In genomic region chr12:24841115-24841879, GRCm38 (mm10) we compare ENCODE assay signal across 9 mouse cellular contexts. TPM values are rescaled to one million over a fixed set of nuclear protein-coding genes. Genes with fewer than 3 reads are reported as not detected.
DNase-seq lines count a peak whose midpoint lies in the region; ATAC-seq and TF ChIP-seq lines count a peak whose summit lies in the region.
"Had no signal": no experiment of that assay in that cellular context is flagged by ENCODE, and none has a peak within 500 bp of the region (broad histone marks: within the 10 kb centered on the region; RNA-seq: fewer than 3 reads in every experiment).

No protein-coding gene starts in this region.

- TF ChIP-seq CTCF in liver, postnatal 0 days (IDR thresholded peaks at IDR 0.05; ENCODE audit: low read depth) = peak; percentile 36

- 68% methylated on average over 9 of the region's 9 CpGs for WGBS in forebrain, embryonic 11.5 days
- WGBS in liver, postnatal 0 days (ENCODE audit: insufficient replicate concordance) = 70% methylated on average over 9 of the region's 9 CpGs

- H3K9me3 ChIP-seq in forebrain, embryonic 11.5 days (ENCODE audit: control insufficient read depth, low read length) = no peaks in the 10 kb centered on the region
- H3K9me3 ChIP-seq in liver, postnatal 0 days (ENCODE audit: low read length) = no peaks in the 10 kb centered on the region
- H3K9me3 ChIP-seq: stomach, embryonic 15.5 days had no signal

- H3K27ac ChIP-seq in forebrain, embryonic 11.5 days (ENCODE audit: low read depth, low read length) = no peak overlapping the region
- no peak overlapping the region for H3K27ac ChIP-seq in liver, postnatal 0 days (ENCODE audit: low read depth)

- H3K36me3 ChIP-seq in forebrain, embryonic 11.5 days (ENCODE audit: control insufficient read depth, insufficient read depth, low read length) = no peaks in the 10 kb centered on the region
- no peaks in the 10 kb centered on the region for H3K36me3 ChIP-seq in liver, postnatal 0 days (replicated peaks; ENCODE audit: insufficient read depth, low read length)
- H3K36me3 ChIP-seq: stomach, embryonic 15.5 days had no signal

- no peak overlapping the region for H3K4me3 ChIP-seq in forebrain, embryonic 11.5 days (ENCODE audit: low read depth, low read length)
- no peak overlapping the region for H3K4me3 ChIP-seq in liver, postnatal 0 days (ENCODE audit: low read depth, low read length)
- H3K4me3 ChIP-seq: stomach, embryonic 15.5 days had no signal

- no peak overlapping the region for H3K4me2 ChIP-seq in forebrain, embryonic 11.5 days (ENCODE audit: low read depth, low read length, severe bottlenecking)
- no peak overlapping the region for H3K4me2 ChIP-seq in liver, postnatal 0 days (ENCODE audit: low read depth, low read length)

- peaks cover 12% of the 10 kb centered on the region; the same call in 1 of the 2 replicates for H3K4me1 ChIP-seq in forebrain, embryonic 11.5 days (replicated peaks; ENCODE audit: control insufficient read depth, insufficient read depth, low read length)
- H3K4me1 ChIP-seq in liver, postnatal 0 days (ENCODE audit: insufficient read depth) = 0 out of 2 replicates have a peak, but pooled peaks cover 2% of the 10 kb centered on the region

- DNase-seq in adrenal gland, postnatal 10 days = peak; percentile 32
- no peak for DNase-seq in adrenal gland, adult 8-10 months
- DNase-seq in left cerebral cortex, postnatal 4 days = peak; percentile 24
- DNase-seq in left cerebral cortex, adult 9 months (ENCODE audit: low spot score in 2 of 2) = no peak
- DNase-seq in forebrain, embryonic 11.5 days (ENCODE audit: low spot score) = peak; percentile 73
- no peak for DNase-seq in liver, postnatal 0 days
- no peak for DNase-seq in frontal cortex, postnatal 36 days (ENCODE audit: low spot score in 2 of 2)
- DNase-seq in gastrocnemius, adult 18-20 months (ENCODE audit: low spot score) = no peak

- intact Hi-C loops in left cerebral cortex, postnatal 4 days (cut with DNase I) = no loop called here

- peak; percentile 70; the same call in 1 of the 2 replicates for ATAC-seq in forebrain, embryonic 11.5 days (replicated peaks; ENCODE audit: low FRiP score)
- ATAC-seq in liver, postnatal 0 days = no peak

- no peak for TF ChIP-seq EP300 in liver, postnatal 0 days (IDR thresholded peaks at IDR 0.05; ENCODE audit: low read depth)

- H3K27me3 ChIP-seq in forebrain, embryonic 11.5 days (ENCODE audit: control insufficient read depth, insufficient read depth, low read length) = no peaks in the 10 kb centered on the region
- no peaks in the 10 kb centered on the region for H3K27me3 ChIP-seq in liver, postnatal 0 days (ENCODE audit: insufficient read depth, low read length)
- H3K27me3 ChIP-seq: stomach, embryonic 15.5 days had no signal

- no peak overlapping the region for H3K9ac ChIP-seq in forebrain, embryonic 11.5 days (ENCODE audit: low read length)
- no peak overlapping the region for H3K9ac ChIP-seq in liver, postnatal 0 days (replicated peaks)
- H3K9ac ChIP-seq: stomach, embryonic 15.5 days had no signal

RNA-seq across cellular contexts. Expression of gene Mboat2, which starts 10.6 kb away (rescaled TPM):
- total RNA-seq in adrenal gland, postnatal 10 days (2021) = 10 to 100 TPM; 14.9 to 18.7 TPM
- total RNA-seq in adrenal gland, adult 8-10 months (2022) = 10 to 100 TPM; 16.1 to 38.7 (median 28.7) TPM
- total RNA-seq in left cerebral cortex, postnatal 4 days (2021) = 10 to 100 TPM; 58.4 to 62.0 TPM
- polyA plus RNA-seq in forebrain, embryonic 11.5 days (2014; fragmentation: Nextera tagmentation; extraction: Ambion mirVana) = 55.7 and 59.3 TPM in 2 replicates
- 1.9 and 2.0 TPM in 2 replicates for polyA plus RNA-seq in liver, postnatal 0 days (2015; fragmentation: Nextera tagmentation; extraction: Ambion mirVana)
- 1 to 10 TPM in 1 of 2 experiments, under 1 TPM in 1; 0.50 to 1.9 TPM for total RNA-seq in gastrocnemius, adult 18-20 months (2021)

Comparison
In these comparisons a context has a peak if more than half of its experiments do, and no peak if none do; other contexts are left out.
1. DNase-seq: peak in adrenal gland, postnatal 10 days (single experiment), left cerebral cortex, postnatal 4 days (single experiment) and forebrain, embryonic 11.5 days (single experiment); none in adrenal gland, adult 8-10 months (single experiment), left cerebral cortex, adult 9 months (0 of 2), liver, postnatal 0 days (single experiment), frontal cortex, postnatal 36 days (0 of 2) and gastrocnemius, adult 18-20 months (single experiment).
2. RNA of gene Mboat2, which starts 10.6 kb away (total RNA-seq): 58.4 to 62.0 TPM in left cerebral cortex, postnatal 4 days, 16.1 to 38.7 TPM in adrenal gland, adult 8-10 months and 14.9 to 18.7 TPM in adrenal gland, postnatal 10 days; 0.50 to 1.9 TPM in gastrocnemius, adult 18-20 months; every median in the first group is over 4 times any median in the second.